Mouse (Mus musculus): ENCODE results near the gene Nufip1. TPM values are rescaled to one million over a fixed set of nuclear protein-coding genes. Genes with fewer than 3 reads are reported as not detected.

Gene Nufip1
- polyA plus RNA-seq (2017; shearing (Covaris generic)), result 11.5 TPM

GRCm38 (mm10) chr14:76110396-76111221 lies at the start of gene Nufip1, which contains the start of gene Gpalpp1:
Nufip1 (plus strand) TSS chr14:76110891.
Gpalpp1 (minus strand) TSS chr14:76110760.

Other genes starting within 250 kb of the Nufip1 start
- 0.73 TPM for gene Kctd4, start 155.9 kb upstream of the Nufip1 start, polyA plus RNA-seq (2017; shearing (Covaris generic))
- 50.5 TPM for gene Gtf2f2, start 100.0 kb upstream of the Nufip1 start, polyA plus RNA-seq (2017; shearing (Covaris generic))
- gene Gpalpp1, start 131 bp upstream of the Nufip1 start, polyA plus RNA-seq (2017; shearing (Covaris generic)), result 20.7 TPM